Mouse (Mus musculus) hindbrain, embryonic 15.5 days (tissue): ENCODE data around the gene Inip. TPM values are rescaled to one million over a fixed set of nuclear protein-coding genes. Genes with fewer than 3 reads are reported as not detected.

Experiments
- ATAC-seq: fragments of 200-750 bp; cut with Nextera tagmentation; 2 replicates; pipeline ENCODE4 v1.8.0; 2017; ENCODE audit warnings: low read depth, moderate number of reproducible peaks, moderate TSS enrichment; ENCODE audit not compliant: low FRiP score
- H3K27ac ChIP-seq: fragments of 300-500 bp; sonication (generic); replicated peaks from 2 replicates; pipeline ENCODE4 v1.5.1; 2015; ENCODE audit warnings: mild to moderate bottlenecking, inconsistent platforms
- H3K27me3 ChIP-seq: fragments of 300-500 bp; sonication (generic); 2 replicates; pipeline ENCODE4 v1.6.1; 2015; ENCODE audit warnings: control low read depth, inconsistent platforms
- H3K36me3 ChIP-seq: fragments of 300-500 bp; sonication (generic); 2 replicates; pipeline ENCODE4 v1.6.1; 2015; ENCODE audit warnings: control low read depth, inconsistent platforms
- H3K4me1 ChIP-seq: fragments of 300-500 bp; sonication (generic); replicated peaks from 2 replicates; pipeline ENCODE4 v1.6.1; 2015; ENCODE audit warnings: control low read depth, inconsistent platforms
- H3K4me2 ChIP-seq: fragments of 300-500 bp; sonication (generic); 2 replicates; pipeline ENCODE4 v1.6.1; 2015; ENCODE audit warnings: moderate library complexity, mild to moderate bottlenecking, inconsistent platforms
- H3K4me3 ChIP-seq: fragments of 300-500 bp; sonication (generic); 2 replicates; pipeline ENCODE4 v1.5.1; 2015; ENCODE audit warnings: mild to moderate bottlenecking, inconsistent platforms
- H3K9ac ChIP-seq: fragments of 300-500 bp; sonication (generic); 2 replicates; pipeline ENCODE4 v1.6.1; 2015; ENCODE audit warnings: inconsistent platforms
- H3K9me3 ChIP-seq: fragments of 300-500 bp; sonication (generic); 2 replicates; pipeline ENCODE4 v1.6.1; 2016; ENCODE audit warnings: control low read depth, inconsistent platforms
- WGBS: fragments of 180-500 bp; shearing (Covaris S2); methylation state at CpG from one replicate; pipeline ENCODE4 v1.1.7; 2015; 5-methylcytosine and 5-hydroxymethylcytosine counted together
- polyA plus RNA-seq: library from polyadenylated mRNA; unstranded; fragments of >200 nt; fragmentation: Nextera tagmentation; extraction: Ambion mirVana; gene quantifications from 2 replicates; pipeline ENCODE4 v1.2.1, GENCODE M21; 2015

Inip gene
- polyA plus RNA-seq, 1 experiment from 2014 or later = 53.8 TPM

DNA sequence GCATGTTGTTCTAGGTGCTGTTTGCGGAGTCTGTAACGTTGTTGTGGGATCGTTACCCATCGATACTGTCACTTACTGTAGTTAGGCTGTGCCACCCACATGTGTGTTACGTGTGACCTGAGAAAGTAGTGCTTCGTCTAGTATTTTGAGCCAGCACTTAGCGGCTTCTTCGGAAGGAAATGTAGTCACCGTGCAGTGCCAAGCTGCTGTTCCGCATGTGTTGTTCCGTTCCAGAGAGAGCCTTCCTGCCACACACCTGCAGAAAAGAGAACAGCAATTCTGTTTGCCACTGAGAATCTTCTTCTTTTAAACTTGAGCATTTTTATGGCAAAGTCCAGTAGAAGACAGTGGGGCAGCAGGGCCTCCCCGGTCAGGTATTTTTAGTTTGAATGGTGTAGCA is 74.9 kb downstream of the Inip start:
- 91% methylated on average over 12 of the region's 12 CpGs for WGBS
- H3K9me3 ChIP-seq = no peaks in the 10 kb centered on the region
- H3K9ac ChIP-seq = no peak overlapping the region
- 0 out of 2 replicates have a peak, but pooled peaks cover 6% of the 10 kb centered on the region for H3K4me1 ChIP-seq
- no peaks in the 10 kb centered on the region for H3K27me3 ChIP-seq
- H3K4me2 ChIP-seq = no peak overlapping the region
- H3K36me3 ChIP-seq = no peaks in the 10 kb centered on the region
- no peak overlapping the region for H3K4me3 ChIP-seq
- no peak overlapping the region for H3K27ac ChIP-seq
- ATAC-seq = no peak

DNA sequence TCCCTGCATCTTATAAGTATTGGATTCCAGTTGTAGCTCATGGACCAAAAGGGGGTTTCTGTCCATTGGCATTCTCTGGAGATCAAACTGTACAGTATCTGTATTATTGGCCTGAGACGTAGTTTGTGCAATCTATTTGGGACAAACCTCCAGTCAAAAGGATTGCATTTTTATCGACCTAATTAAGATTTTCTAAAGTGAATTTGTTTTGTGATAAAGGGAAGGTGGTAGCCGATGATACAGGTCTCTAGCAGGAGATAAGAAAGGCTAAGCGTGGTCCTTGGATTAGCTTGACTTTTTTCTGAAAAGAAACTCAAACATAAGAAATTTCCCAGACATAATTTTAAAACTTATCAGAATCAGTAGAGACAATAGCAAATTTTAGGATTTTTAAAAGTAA is 75.8 kb downstream of the Inip start:
- 85% methylated on average over 4 of the region's 4 CpGs for WGBS

DNA sequence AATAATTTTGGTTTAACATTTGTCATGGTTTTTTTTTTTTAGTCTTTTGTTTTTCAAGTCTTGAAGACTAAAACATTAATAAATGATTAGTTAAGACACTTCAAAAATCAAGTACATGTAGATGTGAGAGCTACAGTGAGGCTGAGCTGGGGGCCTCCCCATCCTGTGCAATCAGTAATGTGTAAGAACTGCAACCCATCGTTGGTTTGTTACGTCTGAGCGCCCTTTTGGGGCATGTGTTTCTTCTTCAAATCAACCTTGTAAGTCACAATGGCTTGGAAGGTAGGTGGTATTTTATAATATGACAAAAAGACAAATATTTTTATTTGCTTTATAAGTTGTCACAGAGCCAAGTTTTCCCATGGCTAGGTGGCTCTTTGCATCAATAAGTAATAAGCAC is 79.6 kb downstream of the Inip start:
- Histone ChIP-seq H3K4me1 (peaks cover 23% of the 10 kb centered on the region; the same call in 1 of the 2 replicates), H3K27ac (no peak overlapping the region), H3K9me3 (no peaks in the 10 kb centered on the region), H3K36me3 (0 out of 2 replicates have a peak, but pooled peaks cover 3% of the 10 kb centered on the region), H3K9ac (no peak overlapping the region), H3K4me2 (no peak overlapping the region), H3K27me3 (no peaks in the 10 kb centered on the region), H3K4me3 (no peak overlapping the region)
- WGBS = 85% methylated on average over 3 of the region's 3 CpGs
- no peak for ATAC-seq

More for the DNA sequence above, 75.8 kb downstream of the Inip start:
- H3K9me3 ChIP-seq = no peaks in the 10 kb centered on the region
- H3K4me2 ChIP-seq = no peak overlapping the region
- ATAC-seq = no peak
- 0 out of 2 replicates have a peak, but pooled peaks cover 6% of the 10 kb centered on the region for H3K4me1 ChIP-seq
- H3K9ac ChIP-seq = no peak overlapping the region
- no peaks in the 10 kb centered on the region for H3K36me3 ChIP-seq
- H3K27ac ChIP-seq = no peak overlapping the region
- H3K4me3 ChIP-seq = no peak overlapping the region
- no peaks in the 10 kb centered on the region for H3K27me3 ChIP-seq

Other genes starting within 250 kb of the Inip start
- 36.7 and 41.3 TPM in 2 replicates for gene Hsdl2, start 220.0 kb downstream of the Inip start, polyA plus RNA-seq
- gene E130308A19Rik, start 175.4 kb downstream of the Inip start, polyA plus RNA-seq = 48.8 and 55.9 TPM in 2 replicates
- gene Snx30, start 4.3 kb upstream of the Inip start, polyA plus RNA-seq = 18.3 TPM in 2 replicates
- gene Slc46a2, start 113.5 kb upstream of the Inip start, polyA plus RNA-seq = 0.05 TPM in 1 of 2 replicates, not detected in the other
- not detected in 2 replicates for gene Mup4, start 159.1 kb upstream of the Inip start, polyA plus RNA-seq
- gene Mup6, start 162.7 kb upstream of the Inip start, polyA plus RNA-seq = not detected in 2 replicates